Mouse (Mus musculus) liver, adult 2 months (tissue): Measurements from ENCODE around the gene Arl15. TPM values are rescaled to one million over a fixed set of nuclear protein-coding genes. Genes with fewer than 3 reads are reported as not detected.
A peak's percentile ranks its signal among the peaks of the same experiment; 100 is the strongest.

Experiments
- DNase-seq: peaks from one replicate; pipeline ENCODE4 v3.0.0-alpha.2; 2011; ENCODE audit warnings: low read depth, low spot score; ENCODE audit errors: extremely low read depth
- H3K27ac ChIP-seq: fragments of 200-500 bp; replicated peaks from 2 replicates; pipeline ENCODE4 v1.5.1; 2012; ENCODE audit warnings: low read depth, mild to moderate bottlenecking, control low read depth, inconsistent platforms, low read length; ENCODE audit not compliant: insufficient read depth
- H3K27me3 ChIP-seq: fragments of 200-500 bp; 2 replicates; pipeline ENCODE4 v1.6.1; 2012; ENCODE audit warnings: mild to moderate bottlenecking, moderate library complexity, low read length, inconsistent platforms; ENCODE audit not compliant: control insufficient read depth, insufficient read depth
- H3K36me3 ChIP-seq: fragments of 200-500 bp; 2 replicates; pipeline ENCODE4 v1.6.1; 2012; ENCODE audit warnings: low read length, inconsistent platforms; ENCODE audit not compliant: control insufficient read depth, insufficient read depth
- H3K4me1 ChIP-seq: fragments of 200-500 bp; 2 replicates; pipeline ENCODE4 v1.6.1; 2011; ENCODE audit warnings: low read length; ENCODE audit not compliant: control insufficient read depth, insufficient read depth
- H3K4me3 ChIP-seq: fragments of 200-500 bp; 2 replicates; pipeline ENCODE4 v1.5.1; 2011; ENCODE audit warnings: low read depth, mild to moderate bottlenecking, control low read depth, low read length, moderate library complexity; ENCODE audit not compliant: insufficient read depth
- H3K79me2 ChIP-seq: fragments of 200-500 bp; 2 replicates; pipeline ENCODE4 v1.6.1; 2012; ENCODE audit warnings: inconsistent platforms, mild to moderate bottlenecking, low read length, moderate library complexity; ENCODE audit not compliant: control insufficient read depth, insufficient read depth
- H3K9ac ChIP-seq: fragments of 200-500 bp; 2 replicates; pipeline ENCODE4 v1.6.1; 2012; ENCODE audit warnings: low read depth, mild to moderate bottlenecking, control low read depth, inconsistent platforms, low read length
- CTCF ChIP-seq: fragments of 200-500 bp; IDR thresholded peaks from 2 replicates; pipeline ENCODE4 v1.5.1; 2011; ENCODE audit warnings: low read depth, low read length, control low read depth
- POLR2A ChIP-seq: fragments of 200-500 bp; IDR thresholded peaks from 2 replicates; pipeline ENCODE4 v1.6.1; 2011; ENCODE audit warnings: low read length, control low read depth; ENCODE audit not compliant: insufficient read depth; ENCODE audit errors: extremely low read depth
- WGBS: fragments of 180-500 bp; shearing (Covaris S2); methylation state at CpG from one replicate; pipeline ENCODE4 v1.1.7; 2018; 5-methylcytosine and 5-hydroxymethylcytosine counted together
- polyA plus RNA-seq: library from polyadenylated mRNA; depleted of rRNA; stranded (reverse); fragments of >200 nt; gene quantifications from 2 replicates; pipeline ENCODE4 v1.2.3, GENCODE M21; 2012
- total RNA-seq: library from RNA; depleted of rRNA; stranded (reverse); fragments of >200 nt; gene quantifications from 2 replicates; pipeline ENCODE4 v1.2.3, GENCODE M21; 2014

Arl15 gene
- total and polyA plus RNA-seq, 2 experiments: 1.9 to 6.5 TPM

- Histone ChIP-seq H3K27me3 (no peaks in the 10 kb centered on the region), H3K27ac (peak overlapping the region; percentile 72), H3K4me1 (peaks cover 3% of the 10 kb centered on the region), H3K9ac (no peak overlapping the region), H3K4me3 (no peak overlapping the region), H3K79me2 (peaks cover 14% of the 10 kb centered on the region; the same call in 1 of the 2 replicates), H3K36me3 (no peaks in the 10 kb centered on the region)
- DNase-seq: no peak
- TF ChIP-seq CTCF: no peak
- TF ChIP-seq POLR2A: no peak
- WGBS: 70% methylated on average over 13 of the region's 13 CpGs
Measured at GRCm38 (mm10) chr13:113854551-113855312, 60.4 kb downstream of the Arl15 start.

- 90% methylated on average over 4 of the region's 4 CpGs for WGBS
Measured at GRCm38 (mm10) chr13:113856946-113857345, 62.6 kb downstream of the Arl15 start.

GRCm38 (mm10) chr13:113858667-113859391 is 64.5 kb downstream of the Arl15 start:
- H3K4me3 ChIP-seq: no peak overlapping the region
- no peak overlapping the region for H3K9ac ChIP-seq
- no peaks in the 10 kb centered on the region for H3K27me3 ChIP-seq
- H3K27ac ChIP-seq: no peak overlapping the region
- no peaks in the 10 kb centered on the region for H3K36me3 ChIP-seq
- no peak for TF ChIP-seq POLR2A
- TF ChIP-seq CTCF: no peak
- DNase-seq: no peak
- H3K4me1 ChIP-seq: peaks cover 6% of the 10 kb centered on the region
- H3K79me2 ChIP-seq: peaks cover 10% of the 10 kb centered on the region; the same call in 1 of the 2 replicates
- 78% methylated on average over 13 of the region's 13 CpGs for WGBS

More at GRCm38 (mm10) chr13:113856946-113857345, 62.6 kb downstream of the Arl15 start:
- no peak overlapping the region for H3K4me3 ChIP-seq
- peaks cover 3% of the 10 kb centered on the region for H3K4me1 ChIP-seq
- no peaks in the 10 kb centered on the region for H3K36me3 ChIP-seq
- DNase-seq: no peak
- H3K27me3 ChIP-seq: no peaks in the 10 kb centered on the region
- TF ChIP-seq CTCF (no peak), POLR2A (no peak)
- peaks cover 14% of the 10 kb centered on the region; the same call in 1 of the 2 replicates for H3K79me2 ChIP-seq
- H3K9ac ChIP-seq: no peak overlapping the region
- no peak overlapping the region for H3K27ac ChIP-seq

GRCm38 (mm10) chr13:113859392-113859776 is 65.1 kb downstream of the Arl15 start:
- no peaks in the 10 kb centered on the region for H3K27me3 ChIP-seq
- no peak overlapping the region for H3K9ac ChIP-seq
- H3K36me3 ChIP-seq: no peaks in the 10 kb centered on the region
- H3K4me3 ChIP-seq: no peak overlapping the region
- no peak overlapping the region for H3K27ac ChIP-seq
- 86% methylated on average over 11 of the region's 11 CpGs for WGBS
- H3K79me2 ChIP-seq: peaks cover 10% of the 10 kb centered on the region; the same call in 1 of the 2 replicates
- peaks cover 8% of the 10 kb centered on the region for H3K4me1 ChIP-seq
- DNase-seq: no peak
- TF ChIP-seq POLR2A: no peak
- no peak for TF ChIP-seq CTCF

- peaks cover 10% of the 10 kb centered on the region; the same call in 1 of the 2 replicates for H3K79me2 ChIP-seq
- H3K36me3 ChIP-seq: no peaks in the 10 kb centered on the region
- H3K4me3 ChIP-seq: no peak overlapping the region
- no peak overlapping the region for H3K27ac ChIP-seq
- peaks cover 12% of the 10 kb centered on the region for H3K4me1 ChIP-seq
- H3K27me3 ChIP-seq: no peaks in the 10 kb centered on the region
- whole genome bisulfite sequencing: 96% methylated on average over 4 of the region's 4 CpGs
- no peak overlapping the region for H3K9ac ChIP-seq
- TF ChIP-seq CTCF: no peak
- no peak for TF ChIP-seq POLR2A
- DNase-seq: no peak
Measured at GRCm38 (mm10) chr13:113860816-113861215, 66.5 kb downstream of the Arl15 start.

GRCm38 (mm10) chr13:113861231-113861630 is 66.9 kb downstream of the Arl15 start:
- H3K27me3 ChIP-seq: no peaks in the 10 kb centered on the region
- H3K4me3 ChIP-seq: no peak overlapping the region
- TF ChIP-seq CTCF (no peak), POLR2A (no peak)
- no peaks in the 10 kb centered on the region for H3K36me3 ChIP-seq
- WGBS: 94% methylated on average over 9 of the region's 9 CpGs
- peaks cover 12% of the 10 kb centered on the region for H3K4me1 ChIP-seq
- H3K79me2 ChIP-seq: peaks cover 9% of the 10 kb centered on the region; the same call in 1 of the 2 replicates
- no peak for DNase-seq
- H3K9ac ChIP-seq: no peak overlapping the region
- H3K27ac ChIP-seq: no peak overlapping the region
